Mouse (Mus musculus) megakaryocyte, adult 5-6 weeks (primary cell): ENCODE measurements around the gene Tra2b. TPM values are rescaled to one million over a fixed set of nuclear protein-coding genes. Genes with fewer than 3 reads are reported as not detected.
"Not testable (repeated sequence)": the region's sequence is repeated elsewhere in the genome, so short reads cannot be mapped to it uniquely, and the experiment has no call there.

ENCODE experiments used
- ATAC-seq: 2 replicates; pipeline ENCODE4 v1.8.0; 2016; ENCODE audit warnings: mild to moderate bottlenecking, inconsistent platforms; ENCODE audit not compliant: poor library complexity, severe bottlenecking
- total RNA-seq, 2 experiments: library from RNA; stranded (forward) in 1 of 2; stranded (reverse) in 1 of 2; fragments of 153-499, 151-499 nt in 1 of 2; fragments of 221-1000, 200-1000 nt in 1 of 2; gene quantifications; 2 replicates each; pipeline versions ENCODE4 v1.2.3 to v1.2.4; 2015 to 2017

Gene Tra2b
- total RNA-seq (2015) (181 and 212 TPM in 2 replicates), total RNA-seq (2017) (310 and 361 TPM in 2 replicates)

- ATAC-seq = peak; percentile 90
These were observed at the start of gene Tra2b for GRCm38 (mm10) chr16:22265849-22266376. Gene Tra2b, minus strand, starts transcription at chr16:22266005.

GRCm38 (mm10) chr16:22310649-22311048 is 44.8 kb upstream of the Tra2b start:
- peak; percentile 30; the same call in 1 of the 2 replicates for ATAC-seq

- peak; percentile 87 for ATAC-seq
These were observed 36.8 kb upstream of the Tra2b start for GRCm38 (mm10) chr16:22302606-22303005.

GRCm38 (mm10) chr16:22301378-22301777 is 35.6 kb upstream of the Tra2b start:
- ATAC-seq = 0 out of 2 replicates have a peak, but pooled peaks have one; percentile 43

- no peak for ATAC-seq
These were observed 31.1 kb upstream of the Tra2b start for GRCm38 (mm10) chr16:22296901-22297300.

- peak; percentile 88 for ATAC-seq
These were observed 29.0 kb upstream of the Tra2b start for GRCm38 (mm10) chr16:22294812-22295211.

GRCm38 (mm10) chr16:22293600-22293999 is 27.8 kb upstream of the Tra2b start:
- ATAC-seq = no peak

GRCm38 (mm10) chr16:22292394-22292793 is 26.6 kb upstream of the Tra2b start:
- no peak for ATAC-seq

GRCm38 (mm10) chr16:22289643-22290042 is 23.8 kb upstream of the Tra2b start:
- no peak for ATAC-seq

GRCm38 (mm10) chr16:22286996-22287395 is 21.2 kb upstream of the Tra2b start:
- no peak for ATAC-seq

- no peak for ATAC-seq
These were observed 10.7 kb upstream of the Tra2b start for GRCm38 (mm10) chr16:22276536-22276935.

- no peak for ATAC-seq
These were observed 9.3 kb upstream of the Tra2b start for GRCm38 (mm10) chr16:22275142-22275541.

- ATAC-seq = no peak
These were observed 4.7 kb upstream of the Tra2b start for GRCm38 (mm10) chr16:22270491-22270890.

GRCm38 (mm10) chr16:22266384-22266783 is 579 bp upstream of the Tra2b start:
- ATAC-seq = no peak

GRCm38 (mm10) chr16:22264962-22265848 is 600 bp downstream of the Tra2b start:
- ATAC-seq = peak; percentile 64

- ATAC-seq = peak; percentile 39
These were observed 1.4 kb downstream of the Tra2b start for GRCm38 (mm10) chr16:22264232-22264961.

GRCm38 (mm10) chr16:22263124-22263523 is 2.7 kb downstream of the Tra2b start:
- ATAC-seq = no peak

- no peak for ATAC-seq
These were observed 4.2 kb downstream of the Tra2b start for GRCm38 (mm10) chr16:22261563-22261962.

- no peak for ATAC-seq
These were observed 5.2 kb downstream of the Tra2b start for GRCm38 (mm10) chr16:22260423-22261143.

- not testable (repeated sequence) for ATAC-seq
These were observed 13.6 kb downstream of the Tra2b start for GRCm38 (mm10) chr16:22252255-22252654.

- ATAC-seq = no peak
These were observed 15.5 kb downstream of the Tra2b start for GRCm38 (mm10) chr16:22250307-22250706.
